Mouse (Mus musculus) forebrain, embryonic 12.5 days (tissue): ENCODE data around the gene Tnfrsf14. TPM values are rescaled to one million over a fixed set of nuclear protein-coding genes. Genes with fewer than 3 reads are reported as not detected.
A peak's percentile ranks its signal among the peaks of the same experiment; 100 is the strongest.

Source experiments
- ATAC-seq: fragments of 200-750 bp; cut with Nextera tagmentation; 2 replicates; pipeline ENCODE4 v1.8.0; 2017; ENCODE audit warnings: moderate TSS enrichment; ENCODE audit not compliant: low FRiP score
- H3K27ac ChIP-seq: fragments of 300-500 bp; sonication (generic); 2 replicates; pipeline ENCODE4 v1.5.1; 2016; ENCODE audit warnings: mild to moderate bottlenecking
- H3K27me3 ChIP-seq: fragments of 300-500 bp; sonication (generic); 2 replicates; pipeline ENCODE4 v1.6.1; 2016; ENCODE audit warnings: mild to moderate bottlenecking
- H3K36me3 ChIP-seq: fragments of 300-500 bp; sonication (generic); replicated peaks from 2 replicates; pipeline ENCODE4 v1.6.1; 2016; ENCODE audit warnings: mild to moderate bottlenecking
- H3K4me1 ChIP-seq: fragments of 300-500 bp; sonication (generic); 2 replicates; pipeline ENCODE4 v1.6.1; 2016
- H3K4me2 ChIP-seq: fragments of 300-500 bp; sonication (generic); 2 replicates; pipeline ENCODE4 v1.6.1; 2016; ENCODE audit warnings: mild to moderate bottlenecking, moderate library complexity
- H3K4me3 ChIP-seq: fragments of 300-500 bp; sonication (generic); replicated peaks from 2 replicates; pipeline ENCODE4 v1.5.1; 2016; ENCODE audit warnings: mild to moderate bottlenecking
- H3K9ac ChIP-seq: fragments of 300-500 bp; sonication (generic); 2 replicates; pipeline ENCODE4 v1.6.1; 2016; ENCODE audit warnings: mild to moderate bottlenecking
- H3K9me3 ChIP-seq: fragments of 300-500 bp; sonication (generic); 2 replicates; pipeline ENCODE4 v1.6.1; 2016
- WGBS: fragments of 180-500 bp; shearing (Covaris S2); methylation state at CpG from one replicate; pipeline ENCODE4 v1.1.7; 2016; 5-methylcytosine and 5-hydroxymethylcytosine counted together
- polyA plus RNA-seq: library from polyadenylated mRNA; unstranded; fragments of >200 nt; fragmentation: Nextera tagmentation; extraction: Ambion mirVana; gene quantifications from 2 replicates; pipeline ENCODE4 v1.2.1, GENCODE M21; 2016

Tnfrsf14 gene
- polyA plus RNA-seq, 1 experiment from 2014 or later = 1.2 TPM

GRCm38 (mm10) chr4:154910606-154911522 lies 17.5 kb downstream of the Tnfrsf14 start:
- no peak overlapping the region for H3K4me3 ChIP-seq
- no peaks in the 10 kb centered on the region for H3K27me3 ChIP-seq
- no peak overlapping the region for H3K27ac ChIP-seq
- H3K4me1 ChIP-seq = peaks cover 18% of the 10 kb centered on the region
- H3K4me2 ChIP-seq = no peak overlapping the region
- no peaks in the 10 kb centered on the region for H3K9me3 ChIP-seq
- no peak overlapping the region for H3K9ac ChIP-seq
- 11% methylated on average over 15 of the region's 15 CpGs for WGBS
- no peak for ATAC-seq
- H3K36me3 ChIP-seq = no peaks in the 10 kb centered on the region

- ATAC-seq = no peak
- no peak overlapping the region for H3K4me2 ChIP-seq
- H3K9me3 ChIP-seq = no peaks in the 10 kb centered on the region
- H3K27ac ChIP-seq = no peak overlapping the region
- no peak overlapping the region for H3K9ac ChIP-seq
- H3K36me3 ChIP-seq = no peaks in the 10 kb centered on the region
- H3K27me3 ChIP-seq = 0 out of 2 replicates have a peak, but pooled peaks cover 2% of the 10 kb centered on the region
- H3K4me1 ChIP-seq = peaks cover 22% of the 10 kb centered on the region
- no peak overlapping the region for H3K4me3 ChIP-seq
- 89% methylated on average over 5 of the region's 5 CpGs for WGBS
Measured at GRCm38 (mm10) chr4:154908490-154908889, 19.9 kb downstream of the Tnfrsf14 start.

GRCm38 (mm10) chr4:154907833-154908232 lies 20.5 kb downstream of the Tnfrsf14 start:
- Histone ChIP-seq H3K27ac (no peak overlapping the region), H3K4me2 (0 out of 2 replicates have a peak overlapping the region, but pooled peaks have one; percentile 1)

GRCm38 (mm10) chr4:154904185-154905071 lies 23.9 kb downstream of the Tnfrsf14 start:
- Histone ChIP-seq H3K4me2 (peak overlapping the region; percentile 57), H3K9ac (peak overlapping the region; percentile 40; the same call in 1 of the 2 replicates), H3K36me3 (no peaks in the 10 kb centered on the region), H3K9me3 (no peaks in the 10 kb centered on the region), H3K4me1 (peaks cover 10% of the 10 kb centered on the region; the same call in 1 of the 2 replicates), H3K4me3 (peak overlapping the region; percentile 34), H3K27me3 (0 out of 2 replicates have a peak, but pooled peaks cover 22% of the 10 kb centered on the region), H3K27ac (no peak overlapping the region)
- WGBS = 3% methylated on average over 16 of the region's 16 CpGs
- ATAC-seq = peak; percentile 91

More at GRCm38 (mm10) chr4:154907833-154908232, 20.5 kb downstream of the Tnfrsf14 start:
- H3K4me3 ChIP-seq = no peak overlapping the region
- no peaks in the 10 kb centered on the region for H3K36me3 ChIP-seq
- H3K4me1 ChIP-seq = peaks cover 22% of the 10 kb centered on the region
- no peak overlapping the region for H3K9ac ChIP-seq
- H3K9me3 ChIP-seq = no peaks in the 10 kb centered on the region
- WGBS = 45% methylated on average over 17 of the region's 17 CpGs
- peak; percentile 76 for ATAC-seq
- 0 out of 2 replicates have a peak, but pooled peaks cover 7% of the 10 kb centered on the region for H3K27me3 ChIP-seq

GRCm38 (mm10) chr4:154902371-154902770 lies 26.0 kb downstream of the Tnfrsf14 start:
- WGBS = 87% methylated on average over 2 of the region's 2 CpGs

GRCm38 (mm10) chr4:154898506-154899446 lies 29.6 kb downstream of the Tnfrsf14 start, which contains the start of gene Fam213b:
Gene Fam213b, minus strand, starts transcription at chr4:154899135.
- 2% methylated on average over 43 of the region's 43 CpGs for WGBS

More at GRCm38 (mm10) chr4:154902371-154902770, 26.0 kb downstream of the Tnfrsf14 start:
- 0 out of 2 replicates have a peak, but pooled peaks cover 22% of the 10 kb centered on the region for H3K27me3 ChIP-seq
- peaks cover 22% of the 10 kb centered on the region for H3K4me1 ChIP-seq
- no peak overlapping the region for H3K9ac ChIP-seq
- H3K4me3 ChIP-seq = no peak overlapping the region
- H3K36me3 ChIP-seq = no peaks in the 10 kb centered on the region
- no peaks in the 10 kb centered on the region for H3K9me3 ChIP-seq
- no peak overlapping the region for H3K27ac ChIP-seq
- no peak for ATAC-seq
- no peak overlapping the region for H3K4me2 ChIP-seq

GRCm38 (mm10) chr4:154897676-154898465 lies 30.5 kb downstream of the Tnfrsf14 start:
- H3K27me3 ChIP-seq = 0 out of 2 replicates have a peak, but pooled peaks cover 15% of the 10 kb centered on the region
- H3K4me1 ChIP-seq = peaks cover 17% of the 10 kb centered on the region
- H3K27ac ChIP-seq = no peak overlapping the region
- no peaks in the 10 kb centered on the region for H3K36me3 ChIP-seq
- H3K4me2 ChIP-seq = peak overlapping the region; percentile 92
- WGBS = 74% methylated on average over 6 of the region's 6 CpGs
- ATAC-seq = no peak
- H3K9ac ChIP-seq = peak overlapping the region; percentile 67
- no peaks in the 10 kb centered on the region for H3K9me3 ChIP-seq
- H3K4me3 ChIP-seq = peak overlapping the region; percentile 56

More at GRCm38 (mm10) chr4:154898506-154899446, 29.6 kb downstream of the Tnfrsf14 start, which contains the start of gene Fam213b:
- H3K27me3 ChIP-seq = 0 out of 2 replicates have a peak, but pooled peaks cover 22% of the 10 kb centered on the region
- no peaks in the 10 kb centered on the region for H3K36me3 ChIP-seq
- no peaks in the 10 kb centered on the region for H3K9me3 ChIP-seq
- peak within 1 kb of the TSS; percentile 92 for H3K4me2 ChIP-seq
- peak within 1 kb of the TSS; percentile 67 for H3K9ac ChIP-seq
- H3K4me1 ChIP-seq = peaks cover 17% of the 10 kb centered on the region
- peak within 1 kb of the TSS; percentile 56 for H3K4me3 ChIP-seq
- H3K27ac ChIP-seq = peak within 1 kb of the TSS; percentile 63
- ATAC-seq = peak; percentile 98

GRCm38 (mm10) chr4:154895549-154895948 lies 32.8 kb downstream of the Tnfrsf14 start:
- Histone ChIP-seq H3K4me2 (no peak overlapping the region), H3K9ac (no peak overlapping the region), H3K9me3 (no peaks in the 10 kb centered on the region), H3K4me3 (no peak overlapping the region), H3K27me3 (peaks cover 15% of the 10 kb centered on the region; the same call in 1 of the 2 replicates), H3K36me3 (no peaks in the 10 kb centered on the region), H3K4me1 (peaks cover 17% of the 10 kb centered on the region), H3K27ac (no peak overlapping the region)
- ATAC-seq = no peak
- 79% methylated on average over 5 of the region's 5 CpGs for WGBS

- 94% methylated on average over 14 of the region's 14 CpGs for WGBS
- Histone ChIP-seq H3K9me3 (no peaks in the 10 kb centered on the region), H3K4me3 (no peak overlapping the region), H3K36me3 (no peaks in the 10 kb centered on the region), H3K27me3 (peaks cover 14% of the 10 kb centered on the region; the same call in 1 of the 2 replicates), H3K4me1 (peaks cover 6% of the 10 kb centered on the region; the same call in 1 of the 2 replicates), H3K9ac (no peak overlapping the region), H3K27ac (no peak overlapping the region), H3K4me2 (no peak overlapping the region)
- ATAC-seq = no peak
Measured at GRCm38 (mm10) chr4:154890887-154891286, 37.5 kb downstream of the Tnfrsf14 start.

- no peaks in the 10 kb centered on the region for H3K36me3 ChIP-seq
- peaks cover 17% of the 10 kb centered on the region; the same call in 1 of the 2 replicates for H3K27me3 ChIP-seq
- ATAC-seq = no peak
- H3K9me3 ChIP-seq = no peaks in the 10 kb centered on the region
- H3K4me3 ChIP-seq = no peak overlapping the region
- H3K4me1 ChIP-seq = peaks cover 6% of the 10 kb centered on the region; the same call in 1 of the 2 replicates
- no peak overlapping the region for H3K9ac ChIP-seq
- H3K27ac ChIP-seq = no peak overlapping the region
- H3K4me2 ChIP-seq = no peak overlapping the region
- WGBS = 82% methylated on average over 15 of the region's 15 CpGs
Measured at GRCm38 (mm10) chr4:154887593-154888250, 40.6 kb downstream of the Tnfrsf14 start.
